Mouse (Mus musculus): ENCODE results near the gene Lgals4. TPM values are rescaled to one million over a fixed set of nuclear protein-coding genes. Genes with fewer than 3 reads are reported as not detected.

Lgals4 gene
- polyA plus RNA-seq (2012; rRNA removed; ENCODE audit: low replicate concordance) = 29.7 and 44.7 TPM in 2 replicates

DNA sequence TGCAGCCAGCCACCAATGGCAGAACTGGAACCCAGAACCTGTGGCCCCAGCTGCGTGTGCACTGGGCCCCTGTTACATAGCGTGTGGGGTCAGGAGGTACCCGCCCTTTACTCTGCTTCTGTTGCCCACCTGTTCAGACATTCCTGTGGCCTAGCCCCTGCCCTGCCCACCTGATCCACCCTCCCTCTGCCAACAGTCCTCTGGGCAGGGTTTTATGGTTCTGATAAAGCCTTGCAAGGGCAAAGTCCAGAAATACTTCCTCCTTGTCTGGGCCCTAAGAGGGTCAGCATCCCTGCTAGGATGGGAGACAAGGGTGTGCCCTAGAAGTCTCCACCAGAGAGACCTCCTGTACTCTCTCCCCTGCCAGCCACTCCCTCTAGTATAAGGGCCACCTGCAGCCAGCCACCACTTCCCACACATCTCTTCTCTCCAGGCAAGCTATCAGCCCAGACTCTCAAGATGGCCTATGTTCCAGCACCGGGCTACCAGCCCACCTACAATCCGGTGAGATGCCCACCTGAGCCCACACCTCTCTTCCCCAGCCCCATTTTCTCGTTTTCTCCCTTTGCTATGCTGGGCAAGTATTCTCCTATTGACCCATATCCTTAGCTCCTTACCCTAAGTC lies at the start of gene Lgals4:
Gene Lgals4 (plus strand): TSS at position 132 of the 625 bp plus-strand sequence.

GRCm38 (mm10) chr7:28788307-28789195 lies 45.1 kb upstream of the Lgals4 start, which contains the start of gene Rinl:
Rinl (plus strand) TSS chr7:28788969.

DNA sequence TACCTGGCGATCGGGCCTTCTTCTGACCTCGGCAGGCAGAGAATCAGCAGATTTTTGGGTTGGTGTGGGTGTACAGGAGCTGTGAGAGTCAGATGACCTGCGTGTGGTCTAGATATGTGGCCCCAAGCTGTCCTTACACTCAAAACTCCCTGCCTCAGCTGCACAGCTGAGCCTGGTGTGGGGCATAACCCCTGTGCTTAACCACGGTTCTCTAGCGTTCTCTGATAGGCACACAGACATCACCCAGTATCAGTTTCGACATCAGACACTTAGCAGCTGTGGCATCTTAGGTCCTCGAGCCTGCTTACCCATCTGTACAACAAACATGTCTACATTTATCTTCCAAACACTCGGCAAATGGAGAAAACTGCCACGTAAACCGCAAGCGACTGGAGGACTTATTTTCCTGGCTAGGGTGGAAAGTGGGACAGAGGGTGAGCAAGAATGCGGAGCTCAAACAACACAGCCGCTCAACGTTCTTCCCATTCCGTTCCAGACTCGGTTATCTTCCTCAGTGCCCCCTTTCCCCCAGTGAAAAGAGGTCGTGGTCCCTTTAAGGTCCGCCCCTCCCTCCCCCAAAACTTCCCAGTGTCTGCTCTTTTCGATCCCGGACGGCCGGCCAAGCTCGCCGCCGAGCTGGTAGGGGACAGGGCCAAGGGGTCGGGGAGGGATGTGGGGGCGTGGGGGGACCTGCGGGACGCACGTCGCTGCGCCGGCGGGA lies 25.3 kb upstream of the Lgals4 start, which contains the start of gene Hnrnpl:
Gene Hnrnpl (plus strand): TSS at position 321 of the 721 bp plus-strand sequence.

GRCm38 (mm10) chr7:28824941-28825685 lies 8.5 kb upstream of the Lgals4 start, which contains the start of gene Ech1:
Ech1 (plus strand) TSS chr7:28825217.

GRCm38 (mm10) chr7:28863540-28863939 lies 29.9 kb downstream of the Lgals4 start, which contains the start of gene Lgals7:
Lgals7 (plus strand) TSS chr7:28863853.

DNA sequence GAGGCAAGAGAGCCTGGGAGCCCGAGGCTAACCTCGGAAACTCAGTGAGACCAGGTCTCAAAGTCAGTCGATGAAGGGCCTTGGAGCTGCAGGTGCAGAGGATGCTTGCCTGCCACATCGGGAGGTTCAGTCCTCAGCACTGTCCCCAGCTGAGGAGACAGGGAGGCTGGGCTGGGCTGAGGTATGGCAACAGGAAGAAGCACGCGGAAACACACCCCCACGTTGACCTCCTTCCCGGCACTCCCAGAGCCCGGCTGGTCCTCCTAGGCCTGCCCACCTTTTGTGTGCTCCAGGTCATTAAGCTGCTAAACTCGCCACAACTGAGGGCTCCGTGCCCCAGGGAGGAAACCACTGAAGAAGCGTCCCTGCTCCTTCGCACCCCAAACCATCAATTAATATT lies 47.5 kb downstream of the Lgals4 start, which contains the start of gene Capn12:
Gene Capn12 (plus strand): TSS at position 224 of the 400 bp plus-strand sequence.

Other genes with a start within 250 kb of the Lgals4 start
- gene Samd4b, start 235.7 kb upstream of the Lgals4 start, polyA plus RNA-seq (2012; rRNA removed; ENCODE audit: low replicate concordance) = 79.8 and 99.2 TPM in 2 replicates
- 13.7 and 30.0 TPM in 2 replicates for gene Pak4, start 235.7 kb upstream of the Lgals4 start, polyA plus RNA-seq (2012; rRNA removed; ENCODE audit: low replicate concordance)
- gene Acp7, start 202.5 kb upstream of the Lgals4 start, polyA plus RNA-seq (2012; rRNA removed; ENCODE audit: low replicate concordance) = not detected in 2 replicates
- 7.1 and 21.8 TPM in 2 replicates for gene Fbxo27, start 141.0 kb upstream of the Lgals4 start, polyA plus RNA-seq (2012; rRNA removed; ENCODE audit: low replicate concordance)
- gene Fbxo17, start 117.0 kb upstream of the Lgals4 start, polyA plus RNA-seq (2012; rRNA removed; ENCODE audit: low replicate concordance) = 1.8 and 6.7 TPM in 2 replicates
- 65.5 and 68.1 TPM in 2 replicates for gene Mrps12, start 92.0 kb upstream of the Lgals4 start, polyA plus RNA-seq (2012; rRNA removed; ENCODE audit: low replicate concordance)
- 17.2 and 24.2 TPM in 2 replicates for gene Sars2, start 91.9 kb upstream of the Lgals4 start, polyA plus RNA-seq (2012; rRNA removed; ENCODE audit: low replicate concordance)
- gene Ccer2, start 77.7 kb upstream of the Lgals4 start, polyA plus RNA-seq (2012; rRNA removed; ENCODE audit: low replicate concordance) = not detected in 2 replicates
- 116 and 128 TPM in 2 replicates for gene Sirt2, start 67.1 kb upstream of the Lgals4 start, polyA plus RNA-seq (2012; rRNA removed; ENCODE audit: low replicate concordance)
- 31.7 and 33.5 TPM in 2 replicates for gene Nfkbib, start 66.3 kb upstream of the Lgals4 start, polyA plus RNA-seq (2012; rRNA removed; ENCODE audit: low replicate concordance)
- gene Rinl, start 44.9 kb upstream of the Lgals4 start, polyA plus RNA-seq (2012; rRNA removed; ENCODE audit: low replicate concordance) = 5.6 and 8.0 TPM in 2 replicates
- 301 and 463 TPM in 2 replicates for gene Hnrnpl, start 25.3 kb upstream of the Lgals4 start, polyA plus RNA-seq (2012; rRNA removed; ENCODE audit: low replicate concordance)
- gene Ech1, start 8.6 kb upstream of the Lgals4 start, polyA plus RNA-seq (2012; rRNA removed; ENCODE audit: low replicate concordance) = 516 and 1,100 TPM in 2 replicates
- gene Lgals7, start 30.0 kb downstream of the Lgals4 start, polyA plus RNA-seq (2012; rRNA removed; ENCODE audit: low replicate concordance) = 7.4 and 19.9 TPM in 2 replicates
- gene Capn12, start 47.6 kb downstream of the Lgals4 start, polyA plus RNA-seq (2012; rRNA removed; ENCODE audit: low replicate concordance) = 0.85 and 2.6 TPM in 2 replicates
- 420 and 464 TPM in 2 replicates for gene Actn4, start 128.5 kb downstream of the Lgals4 start, polyA plus RNA-seq (2012; rRNA removed; ENCODE audit: low replicate concordance)
- gene Eif3k, start 148.0 kb downstream of the Lgals4 start, polyA plus RNA-seq (2012; rRNA removed; ENCODE audit: low replicate concordance) = 291 and 376 TPM in 2 replicates
- 8.4 and 8.8 TPM in 2 replicates for gene Map4k1, start 148.2 kb downstream of the Lgals4 start, polyA plus RNA-seq (2012; rRNA removed; ENCODE audit: low replicate concordance)